In the genomic region with DNA sequence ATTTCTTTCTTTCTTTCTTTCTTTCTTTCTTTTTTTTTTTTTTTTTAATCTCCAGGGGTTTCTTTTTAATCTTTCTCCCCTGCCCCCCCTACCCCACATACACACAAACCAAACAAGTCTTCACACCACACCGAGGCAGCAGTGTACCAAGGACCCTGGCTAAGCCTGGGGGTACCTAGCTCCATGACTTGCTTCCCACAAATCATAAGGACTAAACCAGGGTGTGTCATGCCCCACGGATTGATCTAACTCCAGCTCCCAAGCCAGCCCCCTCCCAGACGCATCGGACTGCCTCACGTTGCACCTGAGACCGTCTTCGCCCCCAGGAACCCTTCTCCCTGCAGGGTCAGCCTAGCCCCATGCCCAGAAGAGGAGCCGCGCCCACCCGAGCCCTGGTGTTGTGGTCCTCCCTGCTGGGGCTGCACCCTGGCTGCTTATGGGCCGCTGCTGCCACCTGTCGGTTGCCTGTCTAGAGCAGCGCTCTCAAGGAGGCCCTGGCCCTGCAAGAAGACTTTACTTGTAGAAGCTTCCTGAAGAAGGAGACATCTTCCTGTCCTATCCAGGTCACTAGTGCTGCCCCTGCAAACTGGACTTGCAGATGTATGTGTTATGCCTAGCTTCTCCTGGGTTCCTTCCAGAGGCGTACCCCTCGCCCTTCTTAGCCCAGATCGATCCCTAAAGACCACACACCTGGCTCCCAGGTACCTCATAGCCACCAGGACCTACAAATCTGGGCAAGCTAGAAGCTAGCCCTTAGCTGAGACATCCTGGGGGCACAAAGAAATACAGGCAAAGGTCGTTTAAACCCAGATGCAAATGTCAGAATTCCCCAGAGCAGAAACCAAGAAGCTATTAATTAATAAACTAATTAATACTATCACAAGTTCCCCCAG, we compare ENCODE assay signal across 8 mouse cellular contexts. TPM values are rescaled to one million over a fixed set of nuclear protein-coding genes. Genes with fewer than 3 reads are reported as not detected.
A peak's percentile ranks its signal among the peaks of the same experiment; 100 is the strongest.
DNase-seq lines count a peak whose midpoint lies in the region; ATAC-seq and TF ChIP-seq lines count a peak whose summit lies in the region.

No protein-coding gene starts in this region.

- H3K9me3 ChIP-seq in forebrain, embryonic 11.5 days (ENCODE audit: control insufficient read depth, low read length): no peaks in the 10 kb centered on the region
- H3K9me3 ChIP-seq in heart, postnatal 0 days (replicated peaks; ENCODE audit: control insufficient read depth, low read length): no peaks in the 10 kb centered on the region
- H3K9me3 ChIP-seq in liver, embryonic 15.5 days (replicated peaks): no peaks in the 10 kb centered on the region
- no peaks in the 10 kb centered on the region for H3K9me3 ChIP-seq in neural tube, embryonic 12.5 days

- H3K27ac ChIP-seq in forebrain, embryonic 11.5 days (ENCODE audit: low read depth, low read length): no peak overlapping the region
- no peak overlapping the region for H3K27ac ChIP-seq in heart, postnatal 0 days (ENCODE audit: low read depth)
- no peak overlapping the region for H3K27ac ChIP-seq in liver, embryonic 15.5 days (replicated peaks)
- no peak overlapping the region for H3K27ac ChIP-seq in neural tube, embryonic 12.5 days

- H3K4me3 ChIP-seq in forebrain, embryonic 11.5 days (ENCODE audit: low read depth, low read length): no peak overlapping the region
- no peak overlapping the region for H3K4me3 ChIP-seq in heart, postnatal 0 days (ENCODE audit: low read depth, low read length)
- no peak overlapping the region for H3K4me3 ChIP-seq in liver, embryonic 15.5 days (replicated peaks)
- no peak overlapping the region for H3K4me3 ChIP-seq in neural tube, embryonic 12.5 days

- peak; percentile 55 for ATAC-seq in forebrain, embryonic 11.5 days (replicated peaks; ENCODE audit: low FRiP score)
- no peak; the same call in 1 of the 2 replicates for ATAC-seq in heart, postnatal 0 days (ENCODE audit: insufficient read depth, low read depth)
- no peak for ATAC-seq in liver, embryonic 15.5 days (ENCODE audit: insufficient read depth)
- peak; percentile 82 for ATAC-seq in neural tube, embryonic 12.5 days (ENCODE audit: low FRiP score, low read depth)

- peaks cover 2% of the 10 kb centered on the region; the same call in 1 of the 2 replicates for H3K4me1 ChIP-seq in forebrain, embryonic 11.5 days (replicated peaks; ENCODE audit: control insufficient read depth, insufficient read depth, low read length)
- H3K4me1 ChIP-seq in heart, postnatal 0 days (ENCODE audit: control insufficient read depth, insufficient read depth): peaks cover 3% of the 10 kb centered on the region; the same call in 1 of the 2 replicates
- no peaks in the 10 kb centered on the region for H3K4me1 ChIP-seq in liver, embryonic 15.5 days (replicated peaks)
- H3K4me1 ChIP-seq in neural tube, embryonic 12.5 days: no peaks in the 10 kb centered on the region

- peak; percentile 90 for TF ChIP-seq CTCF in heart, postnatal 0 days (IDR thresholded peaks at IDR 0.05; ENCODE audit: low read depth)

- 17% methylated on average over 17 of the region's 17 CpGs for WGBS in forebrain, embryonic 11.5 days
- 17% methylated on average over 17 of the region's 17 CpGs for WGBS in heart, postnatal 0 days
- 14% methylated on average over 17 of the region's 17 CpGs for WGBS in liver, embryonic 15.5 days (ENCODE audit: insufficient replicate concordance)
- 17% methylated on average over 17 of the region's 17 CpGs for WGBS in neural tube, embryonic 12.5 days

- H3K36me3 ChIP-seq in forebrain, embryonic 11.5 days (ENCODE audit: control insufficient read depth, insufficient read depth, low read length): no peaks in the 10 kb centered on the region
- no peaks in the 10 kb centered on the region for H3K36me3 ChIP-seq in heart, postnatal 0 days (replicated peaks; ENCODE audit: control insufficient read depth, insufficient read depth, low read length)
- no peaks in the 10 kb centered on the region for H3K36me3 ChIP-seq in liver, embryonic 15.5 days (replicated peaks)
- H3K36me3 ChIP-seq in neural tube, embryonic 12.5 days: no peaks in the 10 kb centered on the region

- TF ChIP-seq EP300 in heart, postnatal 0 days (IDR thresholded peaks at IDR 0.05; ENCODE audit: low read depth): no peak

- DNase-seq in CD4-positive helper T cell, adult 2 months (ENCODE audit: low read depth, low spot score): peak; percentile 68
- DNase-seq in brain, adult 2 months (ENCODE audit: low read depth, low spot score): peak; percentile 86
- peak; percentile 91 for DNase-seq in forebrain, embryonic 11.5 days (ENCODE audit: low spot score)
- DNase-seq in heart, postnatal 0 days (ENCODE audit: low spot score): peak; percentile 75
- DNase-seq in kidney, postnatal 4 days: peak; percentile 95
- peak; percentile 93 for DNase-seq in testis, postnatal 10 days (ENCODE audit: low spot score)

- peak overlapping the region; percentile 28; the same call in 1 of the 2 replicates for H3K9ac ChIP-seq in forebrain, embryonic 11.5 days (ENCODE audit: low read length)
- H3K9ac ChIP-seq in heart, postnatal 0 days (replicated peaks; ENCODE audit: low read depth, low read length): no peak overlapping the region
- H3K9ac ChIP-seq in liver, embryonic 15.5 days: no peak overlapping the region
- H3K9ac ChIP-seq in neural tube, embryonic 12.5 days: no peak overlapping the region

- peak overlapping the region; percentile 47 for H3K4me2 ChIP-seq in forebrain, embryonic 11.5 days (ENCODE audit: low read depth, low read length, severe bottlenecking)
- peak overlapping the region; percentile 58 for H3K4me2 ChIP-seq in heart, postnatal 0 days (ENCODE audit: low read depth, low read length)
- peak overlapping the region; percentile 52 for H3K4me2 ChIP-seq in liver, embryonic 15.5 days
- peak overlapping the region; percentile 53 for H3K4me2 ChIP-seq in neural tube, embryonic 12.5 days (replicated peaks)

- no peaks in the 10 kb centered on the region for H3K27me3 ChIP-seq in forebrain, embryonic 11.5 days (ENCODE audit: control insufficient read depth, insufficient read depth, low read length)
- no peaks in the 10 kb centered on the region for H3K27me3 ChIP-seq in heart, postnatal 0 days (ENCODE audit: control insufficient read depth, insufficient read depth, low read length)
- no peaks in the 10 kb centered on the region for H3K27me3 ChIP-seq in liver, embryonic 15.5 days
- H3K27me3 ChIP-seq in neural tube, embryonic 12.5 days (replicated peaks): no peaks in the 10 kb centered on the region

RNA-seq across cellular contexts. Expression of gene Plet1, which starts 56.2 kb away (rescaled TPM):
- polyA plus RNA-seq in forebrain, embryonic 11.5 days (2014; fragmentation: Nextera tagmentation; extraction: Ambion mirVana): 0.21 TPM in 1 of 2 replicates, not detected in the other
- total RNA-seq in heart, postnatal 0 days (2014; rRNA removed; ENCODE audit: low replicate concordance): 3.7 and 7.0 TPM in 2 replicates
- polyA plus RNA-seq in heart, postnatal 0 days (2015; fragmentation: Nextera tagmentation; extraction: Ambion mirVana): 1.2 and 1.3 TPM in 2 replicates
- 0.17 and 0.35 TPM in 2 replicates for polyA plus RNA-seq in liver, embryonic 15.5 days (2015; fragmentation: Nextera tagmentation; extraction: Ambion mirVana)
- 0.22 and 0.24 TPM in 2 replicates for polyA plus RNA-seq in neural tube, embryonic 12.5 days (2016; fragmentation: Nextera tagmentation; extraction: Ambion mirVana)

Comparison
In these comparisons a context has a peak if more than half of its experiments do, and no peak if none do; other contexts are left out.
1. ATAC-seq: peak in forebrain, embryonic 11.5 days (single experiment) and neural tube, embryonic 12.5 days (single experiment); none in heart, postnatal 0 days (single experiment) and liver, embryonic 15.5 days (single experiment).
2. Peak in every context shown above with its lines, with median percentiles within 50 percentile points of each other: DNase-seq and H3K4me2 ChIP-seq.